Mouse (Mus musculus): Measurements from ENCODE around the gene Arid3a.

Arid3a gene

DNA sequence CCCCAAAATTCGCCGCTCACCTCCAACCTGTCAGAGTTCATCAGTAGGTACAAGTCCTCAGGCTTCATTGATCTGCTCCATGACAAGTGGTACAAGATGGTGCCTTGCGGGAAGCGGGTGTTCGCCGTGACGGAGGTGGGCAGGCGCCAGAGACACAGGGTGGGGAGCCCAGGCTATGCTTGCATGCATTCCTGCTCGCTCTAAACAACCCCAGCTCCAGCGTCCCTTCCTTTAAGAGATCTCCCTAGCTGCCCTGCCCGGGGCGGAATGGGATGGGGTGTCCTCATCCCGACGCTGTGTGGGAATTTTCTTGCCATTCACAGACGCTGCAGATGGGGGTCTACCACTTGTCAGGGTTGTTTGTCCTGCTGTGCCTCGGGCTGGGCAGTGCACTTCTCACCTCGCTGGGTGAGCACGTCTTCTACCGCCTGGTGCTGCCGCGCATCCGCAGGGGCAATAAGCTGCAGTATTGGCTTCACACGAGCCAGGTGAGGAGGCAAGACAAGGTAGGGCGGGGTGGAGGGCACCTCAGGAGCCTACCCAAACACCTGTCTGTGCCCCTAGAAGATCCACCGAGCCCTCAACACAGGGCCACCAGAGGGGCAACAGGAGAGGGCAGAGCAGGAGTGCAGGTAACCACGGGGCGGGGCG, 49.4 kb downstream of the Arid3a start:
- no peak for DNase-seq (ENCODE audit: low spot score in 2 of 2)

DNA sequence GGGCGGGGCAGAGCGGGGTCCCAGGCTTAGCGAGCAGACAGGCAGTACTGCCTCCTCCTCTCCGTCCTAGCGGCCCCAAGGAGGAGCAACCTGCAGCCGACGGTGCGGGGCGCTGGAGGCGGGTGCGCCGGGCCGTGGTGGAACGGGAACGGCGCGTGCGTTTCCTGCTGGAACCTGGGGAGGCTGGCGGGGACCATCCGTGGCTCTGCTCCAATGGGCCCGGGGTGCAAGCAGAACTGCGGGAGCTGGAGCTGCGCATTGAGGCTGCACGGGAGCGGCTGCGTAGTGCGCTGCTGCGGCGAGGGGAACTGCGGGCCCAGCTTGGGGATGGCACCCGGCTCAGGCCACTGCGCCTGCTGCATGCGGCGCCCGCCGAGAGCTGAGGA, 49.9 kb downstream of the Arid3a start:
- DNase-seq (ENCODE audit: low spot score in 2 of 2) = no peak

DNA sequence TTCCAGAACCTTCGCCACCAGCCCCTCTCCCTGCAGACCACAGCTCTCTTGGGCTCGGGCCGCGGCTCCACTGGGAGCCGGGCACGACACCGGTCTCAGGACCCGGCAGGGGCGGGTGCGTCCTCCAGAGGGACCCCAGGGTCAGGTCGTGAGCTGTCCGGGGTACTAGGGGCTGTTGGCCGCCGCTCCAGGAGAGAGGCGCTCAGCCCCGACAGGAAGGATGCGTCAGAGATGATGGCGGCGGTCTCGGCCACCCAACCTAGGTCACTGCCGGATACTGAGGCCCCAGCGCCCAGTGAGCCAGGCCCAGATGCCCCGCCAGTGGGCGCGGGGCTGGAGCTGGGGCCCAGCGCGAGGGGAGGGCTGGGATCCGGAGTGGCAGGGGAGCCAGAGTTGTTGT, 50.5 kb downstream of the Arid3a start:
- DNase-seq (ENCODE audit: low spot score in 2 of 2) = no peak

DNA sequence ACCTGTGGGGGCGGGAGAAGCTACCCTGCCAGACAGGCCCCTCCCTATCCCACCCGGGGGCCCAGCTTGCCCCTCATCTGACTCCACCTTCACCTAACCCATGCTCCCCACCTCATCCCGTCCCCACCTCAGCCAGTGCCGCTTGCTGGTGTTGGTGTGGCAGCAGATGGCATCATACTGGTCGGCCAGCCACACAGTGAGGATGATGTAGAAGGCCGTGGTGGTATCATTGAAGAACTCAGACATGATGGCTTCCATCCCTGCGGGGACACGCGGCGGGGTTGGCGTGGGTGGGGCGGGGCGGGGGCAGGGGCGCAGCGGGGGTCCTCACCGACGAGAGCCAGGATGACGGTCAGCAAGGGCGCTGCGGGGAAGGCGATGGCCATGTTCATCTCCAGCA, 51.2 kb downstream of the Arid3a start:
- DNase-seq (ENCODE audit: low spot score in 2 of 2) = no peak

DNA sequence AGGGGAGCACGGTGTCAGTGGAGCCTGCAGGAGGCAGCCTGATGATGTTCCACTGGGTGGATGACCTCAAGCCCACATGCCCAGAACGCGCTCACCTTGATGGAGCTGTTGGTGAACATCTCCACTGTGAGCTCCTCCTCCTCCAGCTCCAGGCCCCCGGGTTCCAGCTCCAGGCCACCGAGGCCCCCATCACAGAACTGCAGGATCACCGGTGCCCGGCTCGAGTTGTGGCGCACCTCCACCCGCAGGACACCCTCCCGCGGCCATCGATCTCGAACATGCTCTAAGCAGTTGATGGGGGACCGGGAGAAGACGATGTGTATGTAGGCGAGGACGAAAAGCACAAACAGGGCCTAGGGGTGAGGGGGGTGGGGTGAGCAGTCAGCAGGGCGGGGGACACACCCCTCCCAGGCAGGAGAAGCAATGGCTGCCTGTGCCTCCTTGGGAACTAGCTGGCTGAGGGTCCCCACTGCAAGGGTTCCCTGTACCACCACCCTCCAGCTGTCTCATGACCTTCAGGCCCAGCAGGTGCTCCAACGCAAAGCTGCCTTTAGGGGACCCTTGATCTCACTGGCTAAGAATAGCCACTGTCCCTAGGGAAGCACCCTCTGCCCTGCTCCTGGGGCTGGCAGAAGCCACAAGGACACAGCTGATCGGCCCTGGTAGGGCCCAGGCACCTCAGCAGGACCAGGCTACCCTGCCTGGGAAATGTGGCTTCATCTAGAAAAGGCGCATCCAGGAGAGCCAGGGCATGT, 52.7 kb downstream of the Arid3a start:
- DNase-seq (ENCODE audit: low spot score in 2 of 2) = no peak

DNA sequence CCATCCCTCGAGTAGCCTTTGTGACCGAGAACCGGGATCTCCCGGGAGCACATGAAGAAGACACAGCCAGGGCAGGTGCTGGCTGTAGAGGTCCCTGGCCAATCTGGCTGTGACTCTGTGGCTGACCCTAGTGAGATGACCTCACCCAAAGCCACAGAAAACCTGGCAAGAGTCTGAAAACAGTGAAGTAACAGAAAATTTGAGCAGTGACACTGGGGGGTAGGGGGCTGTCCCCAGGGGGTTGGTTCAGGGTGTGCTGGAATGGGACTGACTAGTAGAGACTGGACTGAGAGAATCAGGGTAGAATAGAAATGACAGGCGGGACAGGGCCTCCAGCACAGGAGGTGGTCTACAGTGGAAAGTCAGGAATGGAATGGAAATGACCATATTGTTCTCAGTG, 56.4 kb downstream of the Arid3a start:
- no peak for DNase-seq (ENCODE audit: low spot score in 2 of 2)

DNA sequence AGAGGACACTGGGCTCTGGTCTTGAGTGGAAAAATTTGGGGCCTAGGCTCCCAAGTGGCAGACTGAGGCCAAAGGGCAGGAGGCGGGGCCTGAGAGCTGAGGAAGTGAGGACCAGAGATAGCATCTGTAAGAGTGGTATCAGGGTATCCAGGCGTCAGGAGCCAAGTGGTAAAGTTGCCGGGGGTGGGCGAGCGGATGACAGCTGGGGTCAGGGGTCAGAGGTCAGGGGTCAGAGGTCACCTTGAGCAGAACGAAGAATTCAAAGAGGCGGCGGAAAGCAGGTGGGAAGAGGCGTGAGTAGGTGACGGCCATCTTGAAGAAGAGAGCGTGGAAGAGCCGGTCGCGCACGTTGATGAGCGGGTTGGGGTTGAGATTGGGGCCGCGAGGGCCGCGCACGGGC, 56.8 kb downstream of the Arid3a start:
- DNase-seq (ENCODE audit: low spot score in 2 of 2) = peak; percentile 72 to 82

DNA sequence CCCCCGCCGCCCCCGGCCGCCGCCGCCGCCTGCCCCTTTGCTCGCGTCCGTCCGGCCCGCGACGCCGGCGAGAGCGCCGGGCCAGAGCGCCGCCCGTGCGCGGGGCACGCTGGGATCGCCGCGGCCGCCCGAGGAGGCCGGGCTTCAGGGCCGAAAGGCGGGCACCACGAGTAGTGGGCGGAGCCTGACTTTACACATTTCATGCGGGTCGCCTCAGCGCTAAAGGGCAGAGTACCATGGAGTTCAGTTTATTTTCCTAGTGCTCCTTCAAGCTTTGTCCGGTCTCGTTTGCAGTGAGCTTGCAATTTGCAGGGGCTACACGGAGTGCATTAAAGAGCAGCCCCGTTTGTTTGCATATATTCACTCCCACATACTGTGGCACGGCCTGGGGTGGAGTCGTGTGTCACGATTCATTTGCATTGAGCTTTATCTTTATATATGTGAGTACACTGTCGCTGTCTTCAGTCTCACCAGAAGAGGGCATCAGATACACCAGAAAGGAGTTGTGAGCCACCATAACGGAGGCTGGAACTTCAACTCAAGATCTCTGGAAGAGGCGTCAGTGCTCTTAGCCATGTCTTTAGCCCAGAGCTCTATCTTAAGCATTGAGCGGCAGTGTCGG, 57.5 kb downstream of the Arid3a start, which contains the start of gene Tmem259:
Gene Tmem259, minus strand, starts transcription at position 136 of the 622 bp plus-strand sequence.
- peak; percentile 77 to 82 for DNase-seq (ENCODE audit: low spot score in 2 of 2)

DNA sequence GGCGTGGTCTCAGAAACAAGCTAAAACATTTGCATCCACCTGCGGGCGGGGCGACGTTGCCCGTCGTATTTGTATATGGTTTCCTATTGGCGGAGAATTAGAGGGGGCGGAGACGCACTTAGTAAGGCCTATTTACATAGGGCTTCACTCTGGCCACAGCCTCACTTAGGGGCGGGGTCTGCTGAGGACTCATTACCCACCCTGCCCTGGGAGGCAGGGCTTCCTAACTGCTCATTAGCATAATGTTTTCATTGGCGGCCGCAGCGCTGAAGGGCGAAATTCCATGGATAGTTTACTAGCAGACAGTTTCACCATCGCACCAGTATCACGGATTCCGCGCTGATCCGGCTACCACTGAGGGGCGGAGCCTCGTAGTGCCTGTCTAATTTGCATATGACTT, 58.0 kb downstream of the Arid3a start:
- DNase-seq (ENCODE audit: low spot score in 2 of 2) = peak; percentile 94 to 98

DNA sequence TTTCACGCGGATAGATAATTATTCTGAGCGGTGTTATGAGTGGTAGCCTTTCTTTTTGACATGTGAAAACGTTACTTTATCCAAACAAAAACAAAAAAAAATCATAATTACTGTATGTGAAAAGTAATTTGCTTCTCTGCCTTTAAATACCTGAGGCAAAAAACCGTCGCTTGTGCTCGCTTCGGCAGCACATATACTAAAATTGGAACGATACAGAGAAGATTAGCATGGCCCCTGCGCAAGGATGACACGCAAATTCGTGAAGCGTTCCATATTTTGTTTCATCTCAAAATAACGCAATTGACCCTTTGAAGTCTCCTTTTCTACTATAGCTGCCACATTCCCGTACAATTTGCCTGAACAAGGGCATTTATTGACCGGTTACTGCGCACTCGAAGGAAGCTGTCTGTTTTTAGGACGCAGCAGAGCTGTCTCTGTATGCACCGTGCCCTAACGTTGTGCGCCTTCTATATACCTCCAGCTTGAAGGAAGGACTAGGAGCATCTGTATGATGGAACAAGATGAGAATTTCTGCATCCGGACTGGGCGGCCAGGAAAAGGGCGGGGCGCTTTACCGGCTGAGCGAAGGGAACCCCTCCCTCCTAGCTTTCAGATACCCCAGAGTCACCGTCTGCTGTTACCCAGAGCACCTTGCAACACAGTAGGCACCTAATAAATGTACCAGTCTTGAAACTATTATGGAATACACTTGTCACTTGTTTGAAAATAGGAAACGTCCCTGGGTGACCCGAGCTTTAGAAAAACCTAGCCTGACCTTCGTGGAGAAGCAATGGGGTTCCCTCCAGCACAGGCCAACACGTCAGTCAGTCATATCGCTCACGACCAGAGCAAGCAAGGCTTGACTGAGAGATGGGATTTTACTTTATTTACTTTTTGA, 58.7 kb downstream of the Arid3a start:
- peak in 1 of 2 experiments; percentile 54 for DNase-seq (ENCODE audit: low spot score in 2 of 2)

DNA sequence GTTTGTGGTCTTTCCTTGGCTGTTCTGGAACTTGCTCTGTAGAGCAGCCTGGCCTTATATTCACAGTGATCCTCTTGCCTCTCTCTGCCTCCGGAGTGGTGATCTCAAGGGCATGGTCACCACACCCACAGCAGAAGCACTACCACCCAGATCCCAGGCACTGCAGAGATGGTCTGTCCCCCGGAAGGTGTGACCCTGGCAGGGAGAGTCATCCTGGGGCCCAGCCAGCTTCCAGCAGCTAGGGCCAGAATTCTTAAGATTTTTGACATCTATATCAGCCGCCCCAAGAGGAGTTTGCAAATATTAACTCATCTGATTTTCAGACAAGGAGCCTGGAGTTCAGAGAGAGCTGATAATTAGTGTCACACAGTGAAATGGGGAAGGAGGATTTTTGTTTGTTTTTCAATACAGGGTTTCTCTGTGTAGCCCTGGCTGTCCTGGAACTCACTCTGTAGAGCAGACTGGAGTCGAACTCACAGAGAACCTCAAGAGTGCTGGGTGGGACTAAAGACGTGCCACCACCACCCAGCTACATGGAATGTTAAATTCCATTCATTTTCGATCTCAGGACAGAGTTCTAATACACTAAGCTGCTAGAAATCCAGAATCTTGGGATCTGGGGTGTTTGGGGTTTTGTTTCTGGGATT, 59.5 kb downstream of the Arid3a start:
- no peak for DNase-seq (ENCODE audit: low spot score in 2 of 2)

DNA sequence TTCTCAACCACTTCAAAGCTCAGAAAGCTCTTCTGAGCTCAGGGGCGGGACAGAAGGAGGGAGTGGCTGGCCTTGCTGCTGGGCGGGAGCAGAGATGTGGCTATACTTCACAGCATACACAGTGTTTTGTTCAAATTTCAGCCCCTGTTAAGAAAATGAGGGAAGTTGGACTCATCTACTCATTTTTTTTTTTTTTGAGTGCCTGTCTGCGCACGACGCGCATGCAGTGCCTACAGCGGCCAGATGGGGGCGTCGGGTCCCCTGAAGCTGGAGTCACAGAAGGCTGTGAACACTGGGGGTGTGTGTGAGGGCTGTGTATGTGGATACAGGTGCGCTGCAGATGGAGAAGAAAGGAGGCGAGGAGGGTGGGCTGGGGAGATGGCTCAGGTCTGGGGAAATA, 60.1 kb downstream of the Arid3a start:
- DNase-seq (ENCODE audit: low spot score in 2 of 2) = peak; percentile 70 to 75

DNA sequence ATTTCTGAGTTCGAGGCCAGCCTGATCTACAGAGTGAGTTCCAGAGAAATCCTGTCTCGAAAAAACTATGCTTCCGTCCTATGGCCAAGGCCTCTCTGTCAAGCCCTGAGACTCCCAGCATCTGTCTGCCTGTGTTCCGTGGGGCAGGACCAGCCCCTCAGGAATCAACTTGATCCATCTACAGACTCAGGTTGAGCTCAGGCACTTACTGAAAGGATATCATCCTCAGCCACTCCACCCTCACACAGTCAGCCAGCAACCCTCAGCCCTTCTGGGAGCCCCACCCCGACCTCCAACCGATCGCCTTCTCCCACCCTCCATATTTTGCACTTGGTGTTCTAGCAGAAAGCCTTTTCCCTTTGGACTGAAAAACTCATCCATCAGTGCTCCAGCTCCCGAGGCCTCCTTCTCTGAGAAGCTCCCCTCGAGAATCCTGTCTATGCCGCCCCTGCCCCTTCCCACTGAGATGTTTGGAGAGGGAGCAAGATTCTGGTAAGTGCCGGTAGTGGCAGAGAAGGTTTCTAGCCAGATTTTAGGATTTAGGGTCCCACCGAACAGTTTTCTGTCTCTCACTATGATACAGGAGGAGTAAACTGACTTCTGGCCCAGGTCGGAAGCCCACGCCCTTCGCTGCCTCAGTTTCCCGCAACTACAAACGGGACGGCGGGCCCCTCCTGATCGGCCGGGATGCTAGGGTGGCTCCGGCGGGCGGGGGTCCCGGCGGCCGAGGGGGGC, 61.1 kb downstream of the Arid3a start:
- DNase-seq (ENCODE audit: low spot score in 2 of 2) = no peak

DNA sequence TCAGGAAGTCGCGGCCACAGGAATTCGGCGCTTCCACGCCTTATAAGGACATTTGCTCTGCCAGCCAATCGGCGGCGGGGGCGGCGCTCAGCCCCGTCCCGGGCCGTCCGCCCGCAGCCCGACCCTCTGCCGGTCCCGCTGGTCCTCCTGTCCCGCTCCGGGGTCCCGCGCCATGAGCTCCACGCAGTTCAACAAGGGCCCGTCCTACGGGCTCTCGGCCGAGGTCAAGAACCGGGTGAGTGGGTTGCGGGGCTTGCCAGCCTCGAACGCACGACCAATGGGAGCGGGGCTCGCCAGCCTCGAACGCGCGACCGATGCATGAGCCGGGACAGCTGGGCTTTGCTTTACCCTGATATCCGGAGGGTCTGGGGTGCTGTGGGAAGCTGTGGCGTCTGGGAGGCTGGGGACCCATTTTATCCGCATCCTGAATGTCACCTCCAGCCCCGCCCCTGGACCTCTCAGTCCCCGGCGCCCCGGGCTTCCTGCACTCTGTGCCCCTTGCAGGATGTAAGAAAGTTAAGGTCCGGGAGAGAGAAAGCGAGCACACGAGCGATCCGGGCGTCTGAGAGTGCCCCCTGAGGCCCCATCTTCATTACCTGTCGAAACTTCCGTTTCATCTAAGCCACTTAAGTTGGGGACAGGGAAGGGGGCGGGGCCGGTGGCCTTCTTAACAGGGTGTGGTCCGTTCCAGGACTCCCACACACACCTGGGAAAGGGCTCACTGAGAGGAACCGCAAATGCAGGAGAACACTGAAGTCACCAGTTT, 61.8 kb downstream of the Arid3a start, which contains the start of gene Cnn2:
Gene Cnn2, plus strand, starts transcription at position 79 of the 766 bp plus-strand sequence.
- DNase-seq (ENCODE audit: low spot score in 2 of 2) = no peak

DNA sequence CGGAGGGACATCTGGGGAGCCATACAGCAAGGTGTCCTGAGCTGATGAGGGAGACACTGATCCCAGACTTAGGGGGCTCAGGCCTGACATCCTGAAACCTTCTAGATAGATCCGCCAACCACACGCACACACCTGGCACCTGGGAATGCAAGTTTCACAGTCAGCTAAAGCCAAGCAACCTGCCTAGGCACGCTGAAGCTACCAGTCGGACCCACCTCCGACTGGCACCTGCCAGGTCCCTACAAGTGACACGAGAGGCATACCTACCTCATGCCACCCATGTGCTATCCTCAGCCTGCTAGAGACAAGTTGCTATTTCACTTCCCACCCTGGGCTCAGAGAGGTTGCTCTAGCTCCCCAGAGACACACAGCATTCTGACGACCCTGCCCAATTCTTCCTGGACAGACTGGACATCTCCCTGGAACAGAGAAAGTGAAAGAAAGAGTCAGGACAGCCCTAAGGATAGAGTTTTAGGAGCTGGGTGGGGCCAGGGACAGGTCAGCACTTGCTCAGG, 62.5 kb downstream of the Arid3a start:
- DNase-seq (ENCODE audit: low spot score in 2 of 2) = no peak

DNA sequence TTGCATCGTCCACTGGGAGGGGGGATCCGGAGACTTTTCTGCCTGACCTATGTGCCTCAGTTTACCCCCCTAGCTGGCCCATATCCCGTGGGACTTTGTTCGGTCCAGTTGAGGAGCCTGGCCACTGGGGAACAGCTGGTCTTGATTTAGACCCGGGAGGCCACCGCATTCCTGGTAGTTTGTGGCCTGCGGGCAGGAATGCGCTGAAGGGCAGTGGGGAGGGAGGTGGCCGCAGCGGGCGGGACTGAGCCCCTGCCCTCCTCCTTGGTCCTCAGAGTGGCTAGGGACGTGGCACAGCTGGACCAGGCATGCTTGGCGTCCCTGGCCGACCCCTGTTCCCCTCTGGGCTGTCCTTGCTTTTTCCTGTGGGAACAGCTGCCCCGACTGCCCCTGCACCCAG, 63.0 kb downstream of the Arid3a start:
- DNase-seq (ENCODE audit: low spot score in 2 of 2) = no peak

DNA sequence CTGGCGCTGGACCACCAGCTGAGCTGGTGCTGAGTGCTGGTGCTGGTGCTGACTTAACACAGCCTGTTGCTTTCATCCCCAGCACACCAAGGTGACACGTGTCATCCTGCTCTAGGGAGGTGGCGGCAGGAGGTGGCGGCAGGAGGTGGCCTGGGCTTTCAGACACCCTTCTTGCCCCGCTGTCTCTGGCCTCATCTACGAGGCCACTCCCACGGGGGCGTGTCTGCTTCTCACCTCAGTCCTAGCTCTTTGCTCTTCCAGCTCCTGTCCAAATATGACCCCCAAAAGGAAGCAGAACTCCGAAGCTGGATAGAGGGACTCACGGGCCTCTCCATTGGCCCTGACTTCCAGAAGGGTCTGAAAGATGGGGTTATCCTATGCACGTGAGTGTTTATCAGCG, 64.3 kb downstream of the Arid3a start:
- no peak for DNase-seq (ENCODE audit: low spot score in 2 of 2)

DNA sequence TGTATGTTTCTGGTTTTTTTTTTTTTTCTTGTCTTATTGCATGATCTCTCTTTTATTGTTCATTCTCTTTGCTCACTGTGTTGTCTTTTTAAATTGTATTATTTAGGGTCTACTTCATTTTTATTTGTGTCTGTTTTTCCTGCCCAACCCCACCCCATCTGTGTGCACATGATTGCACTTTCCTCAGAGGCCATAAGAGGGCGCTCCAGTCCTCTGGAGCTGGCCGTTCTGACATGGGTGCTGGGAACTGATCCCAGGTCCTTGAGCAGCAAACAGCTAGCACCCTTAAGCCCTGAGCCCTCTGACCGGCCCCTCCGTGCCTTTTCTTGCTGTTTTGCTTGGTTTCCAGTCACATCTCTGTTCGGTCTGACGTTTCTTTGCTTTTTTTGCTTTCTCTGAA, 64.7 kb downstream of the Arid3a start:
- no peak for DNase-seq (ENCODE audit: low spot score in 2 of 2)

DNA sequence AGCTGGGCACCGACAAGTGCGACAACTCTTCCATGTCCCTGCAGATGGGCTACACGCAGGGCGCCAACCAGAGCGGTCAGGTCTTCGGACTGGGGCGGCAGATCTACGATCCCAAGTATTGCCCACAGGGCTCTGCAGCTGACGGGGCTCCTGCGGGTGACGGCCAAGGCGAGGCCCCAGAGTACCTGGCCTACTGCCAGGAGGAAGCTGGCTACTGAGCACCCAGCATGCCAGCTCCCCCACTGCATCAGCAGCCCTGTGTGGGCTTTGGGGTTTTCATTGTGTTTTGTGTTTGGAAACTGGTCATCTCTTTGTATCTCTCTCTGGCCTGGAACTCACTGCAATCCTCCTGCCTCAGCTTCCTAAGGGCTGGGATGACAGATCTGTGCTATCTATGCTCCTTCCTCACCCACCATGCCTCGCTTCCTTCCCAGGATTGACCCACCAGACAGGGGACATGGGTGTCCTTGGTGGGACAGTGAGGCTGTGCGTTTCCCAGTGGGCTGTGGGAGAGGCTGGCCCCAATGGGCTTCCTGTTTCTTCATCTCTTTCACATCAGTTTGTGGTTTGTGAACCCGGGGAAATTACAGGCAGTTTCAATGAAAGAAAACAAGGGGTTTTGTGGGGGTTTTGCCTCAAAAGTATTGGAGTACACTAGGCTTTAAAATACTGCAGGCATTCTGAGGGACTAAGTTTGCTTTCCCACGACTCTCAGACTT, 67.7 kb downstream of the Arid3a start:
- DNase-seq (ENCODE audit: low spot score in 2 of 2) = no peak
